Mouse (Mus musculus) left cerebral cortex, postnatal 36 days (tissue): ENCODE measurements at regions not wholly inside any gene's neighbourhood (a gene's known extent, or its start where the extent isn't known, plus 50 kb on each side); places are given as distances from the start of the nearest gene placed in this dataset.

ENCODE experiments used
- DNase-seq, 2 experiments: peaks; one replicate each; pipeline ENCODE4 v3.0.0; 2021 to 2022; ENCODE audit warnings: low spot score in 2 of 2, mixed read lengths in 1 of 2
- intact Hi-C: fragments of 180-260 bp; cut with DNase I; formaldehyde crosslinking; loops from one replicate; pipeline ENCODE4 v1.15.1; 2025

GRCm38 (mm10) chr13:52041467-52042421 lies 195.3 kb downstream of the Gadd45g start:
- intact Hi-C loops, result no loop called here
- no peak for DNase-seq

GRCm38 (mm10) chr13:52042867-52043266 lies 196.4 kb downstream of the Gadd45g start:
- DNase-seq, result no peak
- intact Hi-C loops, result no loop called here

GRCm38 (mm10) chr13:52043916-52044315 lies 197.4 kb downstream of the Gadd45g start:
- intact Hi-C loops, result no loop called here
- DNase-seq, result no peak

GRCm38 (mm10) chr13:52045349-52045748 lies 198.9 kb downstream of the Gadd45g start:
- intact Hi-C loops, result no loop called here
- no peak for DNase-seq

- intact Hi-C loops, result no loop called here
- DNase-seq, result no peak
These were observed 199.5 kb downstream of the Gadd45g start for GRCm38 (mm10) chr13:52046020-52046419.

- DNase-seq, result no peak
- intact Hi-C loops, result no loop called here
These were observed 200.2 kb downstream of the Gadd45g start for GRCm38 (mm10) chr13:52046700-52047099.

GRCm38 (mm10) chr13:52047937-52048336 lies 201.5 kb downstream of the Gadd45g start:
- no peak for DNase-seq
- intact Hi-C loops, result loop anchor here (2.0 kb wide), 1 partner anchor 201 kb away; the partner anchor contains the start of gene Gadd45g

GRCm38 (mm10) chr13:52048777-52049176 lies 202.3 kb downstream of the Gadd45g start:
- intact Hi-C loops, result loop anchor here (2.0 kb wide), 1 partner anchor 202 kb away; the partner anchor contains the start of gene Gadd45g
- DNase-seq, result no peak

- no peak for DNase-seq
- intact Hi-C loops, result loop anchor here (2.0 kb wide), 1 partner anchor 202 kb away; the partner anchor contains the start of gene Gadd45g
These were observed 202.8 kb downstream of the Gadd45g start for GRCm38 (mm10) chr13:52049249-52049648.

GRCm38 (mm10) chr13:52055741-52056140 lies 209.3 kb downstream of the Gadd45g start:
- no peak for DNase-seq
- intact Hi-C loops, result no loop called here

GRCm38 (mm10) chr13:52057456-52057855 lies 211.0 kb downstream of the Gadd45g start:
- intact Hi-C loops, result no loop called here
- no peak for DNase-seq

- intact Hi-C loops, result no loop called here
- DNase-seq, result no peak
These were observed 213.4 kb downstream of the Gadd45g start for GRCm38 (mm10) chr13:52059756-52060417.

GRCm38 (mm10) chr13:52060418-52060870 lies 214.0 kb downstream of the Gadd45g start:
- intact Hi-C loops, result no loop called here

GRCm38 (mm10) chr13:52061454-52061853 lies 215.0 kb downstream of the Gadd45g start:
- intact Hi-C loops, result no loop called here
- DNase-seq, result no peak

More at GRCm38 (mm10) chr13:52060418-52060870, 214.0 kb downstream of the Gadd45g start:
- no peak for DNase-seq

- no peak for DNase-seq
- intact Hi-C loops, result no loop called here
These were observed 215.4 kb downstream of the Gadd45g start for GRCm38 (mm10) chr13:52061881-52062280.

GRCm38 (mm10) chr13:52062576-52062975 lies 216.1 kb downstream of the Gadd45g start:
- intact Hi-C loops, result no loop called here
- DNase-seq, result no peak

- no peak for DNase-seq
- intact Hi-C loops, result no loop called here
These were observed 218.8 kb downstream of the Gadd45g start for GRCm38 (mm10) chr13:52065274-52065673.

GRCm38 (mm10) chr13:52065720-52066119 lies 219.2 kb downstream of the Gadd45g start:
- intact Hi-C loops, result no loop called here
- DNase-seq, result no peak

- intact Hi-C loops, result no loop called here
- no peak for DNase-seq
These were observed 220.6 kb downstream of the Gadd45g start for GRCm38 (mm10) chr13:52067048-52067447.

GRCm38 (mm10) chr13:52068886-52069439 lies 222.5 kb downstream of the Gadd45g start:
- intact Hi-C loops, result no loop called here
- DNase-seq, result no peak
